Mouse (Mus musculus): ENCODE data around the gene Trappc2. TPM values are rescaled to one million over a fixed set of nuclear protein-coding genes. Genes with fewer than 3 reads are reported as not detected.

Trappc2 gene
- 20.3 and 25.9 TPM in 2 replicates for polyA plus RNA-seq (2015; fragmentation: Nextera tagmentation; extraction: Ambion mirVana)

DNA sequence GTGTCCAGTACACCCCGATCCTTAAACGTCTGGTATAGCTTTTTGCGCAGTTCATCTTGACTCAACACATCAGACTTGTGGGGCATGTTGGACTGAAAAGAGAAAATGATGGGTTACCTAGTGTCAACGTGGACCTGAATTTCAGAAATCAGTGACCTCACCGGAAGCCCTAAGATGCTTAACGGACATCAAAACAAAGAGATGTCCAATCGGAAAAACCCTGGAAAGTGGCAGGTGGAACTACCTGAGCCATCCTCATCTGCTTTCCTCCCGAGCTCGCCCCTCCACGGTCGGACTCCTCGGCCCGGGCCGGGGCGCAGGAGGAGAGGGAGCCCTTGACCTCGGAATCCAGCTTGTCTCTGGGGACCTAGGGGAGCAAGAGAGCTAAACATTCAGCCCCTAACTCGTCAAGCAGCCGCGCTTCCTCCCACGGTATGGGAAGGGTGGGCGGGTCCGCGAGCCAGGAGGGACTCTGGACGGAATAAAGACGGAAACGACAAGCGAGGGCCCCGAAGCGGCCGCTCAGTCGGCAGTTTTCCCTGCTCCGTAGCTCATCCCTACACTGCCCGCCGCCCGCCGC lies at the start of gene Trappc2:
Trappc2 (plus strand) TSS at position 539 of the 580 bp plus-strand sequence.
- H3K4me2 ChIP-seq = peak within 1 kb of the TSS; percentile 59
- WGBS = 29% methylated on average over 30 of the region's 36 CpGs
- H3K9ac ChIP-seq = peak within 1 kb of the TSS; percentile 80
- H3K27ac ChIP-seq = peak within 1 kb of the TSS; percentile 72
- H3K9me3 ChIP-seq = no peaks in the 10 kb centered on the region
- H3K27me3 ChIP-seq = peaks cover 67% of the 10 kb centered on the region
- H3K4me1 ChIP-seq = 0 out of 2 replicates have a peak, but pooled peaks cover 8% of the 10 kb centered on the region
- no peaks in the 10 kb centered on the region for H3K36me3 ChIP-seq
- H3K4me3 ChIP-seq = peak within 1 kb of the TSS; percentile 61
- ATAC-seq (ENCODE audit: insufficient number of reproducible peaks, insufficient read depth, low FRiP score, low TSS enrichment, low read depth) = peak; percentile 78

DNA sequence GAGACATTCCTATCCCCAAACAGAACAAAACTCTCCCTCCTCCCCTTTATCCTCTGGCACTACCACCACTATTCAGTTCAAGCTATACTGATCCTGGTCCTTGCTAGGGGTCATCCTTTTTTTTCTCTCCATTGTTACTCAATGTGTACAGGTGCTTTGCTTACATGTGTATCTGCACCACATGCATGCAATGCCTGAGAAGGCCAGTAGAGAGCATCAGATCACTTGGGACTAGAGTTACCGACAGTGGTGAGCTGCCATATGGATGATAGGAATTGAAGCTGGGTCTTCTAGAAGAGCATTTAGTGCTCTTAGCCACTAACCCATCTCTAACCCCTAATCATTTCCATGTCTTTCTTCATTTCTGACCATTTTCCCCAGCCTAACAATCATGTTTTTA lies 46.6 kb upstream of the Trappc2 start:
- no peak overlapping the region for H3K4me3 ChIP-seq
- 83% methylated on average over 1 of the region's 1 CpGs for WGBS
- H3K27ac ChIP-seq = no peak overlapping the region
- ATAC-seq (ENCODE audit: insufficient number of reproducible peaks, insufficient read depth, low FRiP score, low TSS enrichment, low read depth) = no peak
- H3K9ac ChIP-seq = no peak overlapping the region
- H3K27me3 ChIP-seq = peaks cover 19% of the 10 kb centered on the region
- H3K4me2 ChIP-seq = no peak overlapping the region
- no peaks in the 10 kb centered on the region for H3K9me3 ChIP-seq
- H3K36me3 ChIP-seq = 0 out of 2 replicates have a peak, but pooled peaks cover 4% of the 10 kb centered on the region
- no peaks in the 10 kb centered on the region for H3K4me1 ChIP-seq

DNA sequence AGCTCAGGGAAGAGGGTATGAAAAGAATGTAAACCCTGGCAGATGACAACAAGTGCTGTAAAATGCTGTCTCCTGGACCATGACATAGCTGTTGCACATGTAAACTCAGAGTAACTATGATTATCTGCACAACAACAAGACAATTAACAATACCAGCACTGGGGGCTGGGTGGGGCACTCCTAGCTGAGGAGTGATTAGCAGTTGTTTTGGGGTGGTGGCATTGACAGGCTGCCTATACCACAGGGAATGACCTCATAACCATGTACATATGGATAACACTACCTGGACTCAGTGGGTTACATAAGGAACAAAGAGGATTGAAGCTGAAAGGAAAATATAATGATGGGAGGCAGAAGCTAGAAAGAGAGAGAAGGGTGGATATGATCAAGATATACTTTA lies 32.5 kb upstream of the Trappc2 start:
- H3K9me3 ChIP-seq = no peaks in the 10 kb centered on the region
- no peak overlapping the region for H3K27ac ChIP-seq
- peaks cover 31% of the 10 kb centered on the region; the same call in 1 of the 2 replicates for H3K36me3 ChIP-seq
- no peaks in the 10 kb centered on the region for H3K4me1 ChIP-seq
- H3K9ac ChIP-seq = no peak overlapping the region
- H3K27me3 ChIP-seq = peaks cover 32% of the 10 kb centered on the region
- no peak for ATAC-seq (ENCODE audit: insufficient number of reproducible peaks, insufficient read depth, low FRiP score, low TSS enrichment, low read depth)
- H3K4me3 ChIP-seq = no peak overlapping the region
- H3K4me2 ChIP-seq = no peak overlapping the region

- peaks cover 4% of the 10 kb centered on the region; the same call in 1 of the 2 replicates for H3K36me3 ChIP-seq
- H3K27me3 ChIP-seq = 0 out of 2 replicates have a peak, but pooled peaks cover 2% of the 10 kb centered on the region
- 72% methylated on average over 6 of the region's 6 CpGs for WGBS
- H3K4me3 ChIP-seq = no peak overlapping the region
- no peak overlapping the region for H3K9ac ChIP-seq
- ATAC-seq (ENCODE audit: insufficient number of reproducible peaks, insufficient read depth, low FRiP score, low TSS enrichment, low read depth) = no peak
- H3K27ac ChIP-seq = no peak overlapping the region
- no peaks in the 10 kb centered on the region for H3K9me3 ChIP-seq
- no peak overlapping the region for H3K4me2 ChIP-seq
- no peaks in the 10 kb centered on the region for H3K4me1 ChIP-seq
These were observed 24.2 kb upstream of the Trappc2 start for GRCm38 (mm10) chrX:166416196-166416595.

DNA sequence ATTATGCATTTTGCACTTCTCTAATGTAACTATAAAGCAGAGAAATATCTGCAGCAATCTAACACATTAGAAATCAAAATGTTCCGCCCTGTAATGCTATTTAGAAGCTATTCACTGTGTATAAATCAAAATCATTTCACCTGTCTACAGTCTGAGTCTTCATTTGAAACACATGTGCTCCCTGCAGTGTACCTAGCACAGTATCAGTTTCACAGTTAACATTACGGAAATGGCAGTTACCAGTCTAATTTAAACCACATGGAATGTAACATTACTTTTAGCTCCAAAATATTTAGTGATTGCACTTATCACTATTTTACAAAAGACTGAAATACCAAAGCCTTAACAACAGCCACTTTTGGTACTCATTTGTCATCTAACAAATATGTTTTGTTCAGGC lies 5.6 kb upstream of the Trappc2 start:
- Histone ChIP-seq H3K9me3 (no peaks in the 10 kb centered on the region), H3K4me1 (0 out of 2 replicates have a peak, but pooled peaks cover 4% of the 10 kb centered on the region), H3K4me2 (no peak overlapping the region), H3K36me3 (no peaks in the 10 kb centered on the region), H3K9ac (no peak overlapping the region), H3K27ac (no peak overlapping the region), H3K27me3 (peaks cover 26% of the 10 kb centered on the region), H3K4me3 (no peak overlapping the region)
- 45% methylated on average over 2 of the region's 2 CpGs for WGBS
- ATAC-seq (ENCODE audit: insufficient number of reproducible peaks, insufficient read depth, low FRiP score, low TSS enrichment, low read depth) = no peak

GRCm38 (mm10) chrX:166440616-166441063 lies 266 bp downstream of the Trappc2 start, which contains the start of gene Ofd1:
Gene Ofd1, minus strand, starts transcription at chrX:166440704.
- H3K27ac ChIP-seq = peak within 1 kb of the TSS; percentile 72
- H3K27me3 ChIP-seq = peaks cover 72% of the 10 kb centered on the region
- 0 out of 2 replicates have a peak, but pooled peaks cover 8% of the 10 kb centered on the region for H3K4me1 ChIP-seq
- no peaks in the 10 kb centered on the region for H3K36me3 ChIP-seq
- no peaks in the 10 kb centered on the region for H3K9me3 ChIP-seq
- peak within 1 kb of the TSS; percentile 61 for H3K4me3 ChIP-seq
- WGBS = 20% methylated on average over 43 of the region's 44 CpGs
- peak within 1 kb of the TSS; percentile 59 for H3K4me2 ChIP-seq
- peak within 1 kb of the TSS; percentile 80 for H3K9ac ChIP-seq
- peak; percentile 95 for ATAC-seq (ENCODE audit: insufficient number of reproducible peaks, insufficient read depth, low FRiP score, low TSS enrichment, low read depth)

DNA sequence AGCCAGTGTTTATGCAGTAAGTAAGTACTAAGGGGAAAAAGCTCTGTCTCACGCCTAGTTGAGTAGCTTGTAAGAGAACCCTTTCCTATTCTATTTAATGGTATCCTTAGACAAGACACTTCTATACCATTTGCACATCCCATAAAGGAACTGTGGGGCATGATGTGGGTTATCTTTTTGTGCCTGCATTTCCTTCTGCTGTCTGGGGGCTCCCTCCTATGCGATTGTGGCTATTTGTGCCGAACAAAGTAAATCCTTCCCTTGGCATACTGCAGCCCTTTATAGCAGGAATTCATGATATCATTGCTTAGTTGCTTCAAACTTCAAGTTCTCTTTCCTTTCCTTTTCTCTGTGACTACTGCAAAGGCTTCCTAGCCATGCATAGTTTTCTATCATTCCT lies 4.2 kb downstream of the Trappc2 start:
- Histone ChIP-seq H3K4me2 (no peak overlapping the region), H3K9ac (no peak overlapping the region), H3K27ac (no peak overlapping the region), H3K36me3 (no peaks in the 10 kb centered on the region), H3K4me3 (no peak overlapping the region), H3K9me3 (no peaks in the 10 kb centered on the region), H3K4me1 (0 out of 2 replicates have a peak, but pooled peaks cover 7% of the 10 kb centered on the region), H3K27me3 (peaks cover 57% of the 10 kb centered on the region)
- no peak for ATAC-seq (ENCODE audit: insufficient number of reproducible peaks, insufficient read depth, low FRiP score, low TSS enrichment, low read depth)
- WGBS = 89% methylated on average over 3 of the region's 3 CpGs

- Histone ChIP-seq H3K4me3 (no peak overlapping the region), H3K4me2 (no peak overlapping the region), H3K9ac (no peak overlapping the region), H3K36me3 (peaks cover 29% of the 10 kb centered on the region), H3K27me3 (peaks cover 11% of the 10 kb centered on the region), H3K27ac (no peak overlapping the region), H3K9me3 (no peaks in the 10 kb centered on the region), H3K4me1 (no peaks in the 10 kb centered on the region)
- ATAC-seq (ENCODE audit: insufficient number of reproducible peaks, insufficient read depth, low FRiP score, low TSS enrichment, low read depth) = no peak
- WGBS = 84% methylated on average over 6 of the region's 6 CpGs
These were observed 13.2 kb downstream of the Trappc2 start for GRCm38 (mm10) chrX:166453532-166453931.

DNA sequence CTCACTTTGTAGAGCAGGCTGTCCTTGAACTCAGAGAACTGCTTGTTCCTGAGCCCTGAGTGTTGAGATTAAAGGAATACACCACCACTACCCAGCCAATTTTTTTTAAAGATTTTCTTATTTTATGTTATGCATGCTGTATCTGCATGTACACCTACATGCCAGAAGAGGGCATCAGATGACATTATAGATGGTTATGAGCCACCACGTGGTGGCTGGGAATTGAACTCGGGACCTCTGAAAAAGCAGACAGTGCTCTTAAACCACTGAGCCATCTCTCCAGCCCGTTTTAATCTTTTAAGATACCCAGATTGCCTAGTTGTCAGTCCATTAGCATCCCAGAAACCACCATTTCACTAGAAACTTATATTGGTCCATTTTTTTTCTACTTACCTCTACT lies 14.0 kb downstream of the Trappc2 start:
- Histone ChIP-seq H3K4me3 (no peak overlapping the region), H3K9me3 (no peaks in the 10 kb centered on the region), H3K4me2 (no peak overlapping the region), H3K36me3 (peaks cover 29% of the 10 kb centered on the region), H3K27me3 (peaks cover 6% of the 10 kb centered on the region), H3K4me1 (no peaks in the 10 kb centered on the region), H3K9ac (no peak overlapping the region), H3K27ac (no peak overlapping the region)
- WGBS = 76% methylated on average over 3 of the region's 3 CpGs
- no peak for ATAC-seq (ENCODE audit: insufficient number of reproducible peaks, insufficient read depth, low FRiP score, low TSS enrichment, low read depth)

DNA sequence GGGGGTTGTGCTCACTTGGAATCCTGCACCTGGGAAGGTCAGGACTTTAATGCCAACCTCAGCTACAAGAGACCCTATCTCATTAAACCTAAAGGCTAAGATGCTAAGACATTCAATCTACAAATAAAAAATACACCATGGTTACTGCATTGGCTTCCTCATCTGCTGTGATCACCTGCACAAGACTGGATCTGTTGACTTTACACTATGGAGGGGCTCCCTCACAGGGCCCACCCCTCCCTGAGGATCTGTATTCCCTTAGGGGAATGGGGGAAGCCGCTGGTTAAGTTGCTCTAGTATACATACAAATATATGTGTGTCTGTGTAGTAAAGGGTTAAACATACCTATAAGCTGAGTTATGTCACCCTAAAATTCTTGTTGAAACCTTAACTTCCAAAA lies 15.2 kb downstream of the Trappc2 start:
- Histone ChIP-seq H3K27ac (no peak overlapping the region), H3K27me3 (peaks cover 6% of the 10 kb centered on the region), H3K4me3 (no peak overlapping the region), H3K9ac (no peak overlapping the region), H3K4me1 (no peaks in the 10 kb centered on the region), H3K4me2 (no peak overlapping the region), H3K36me3 (peaks cover 27% of the 10 kb centered on the region), H3K9me3 (no peaks in the 10 kb centered on the region)
- WGBS = 76% methylated on average over 1 of the region's 1 CpGs
- no peak for ATAC-seq (ENCODE audit: insufficient number of reproducible peaks, insufficient read depth, low FRiP score, low TSS enrichment, low read depth)

- 94% methylated on average over 7 of the region's 7 CpGs for WGBS
- no peaks in the 10 kb centered on the region for H3K9me3 ChIP-seq
These were observed 27.9 kb downstream of the Trappc2 start for GRCm38 (mm10) chrX:166468321-166468720.

DNA sequence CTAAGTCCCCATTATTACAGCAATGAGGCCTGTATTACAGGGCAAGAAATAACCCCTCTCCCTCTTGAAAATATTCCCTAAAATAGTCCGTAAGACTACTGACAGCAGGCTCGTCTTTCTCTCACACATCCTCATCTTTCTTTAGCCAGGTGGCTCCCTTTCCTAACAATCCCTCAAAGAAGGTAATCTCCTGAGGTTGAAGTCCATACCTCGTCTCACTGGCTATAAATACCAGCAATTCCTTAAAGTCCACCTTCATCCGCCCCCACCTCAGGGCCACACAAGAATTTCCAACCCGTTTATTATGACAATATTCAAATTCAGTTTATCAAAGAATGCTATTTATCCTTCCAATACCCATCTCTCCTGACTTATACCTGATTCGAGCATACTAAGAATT lies 32.2 kb downstream of the Trappc2 start:
- H3K9ac ChIP-seq = no peak overlapping the region
- 0 out of 2 replicates have a peak, but pooled peaks cover 3% of the 10 kb centered on the region for H3K36me3 ChIP-seq
- H3K27me3 ChIP-seq = peaks cover 13% of the 10 kb centered on the region
- 83% methylated on average over 6 of the region's 6 CpGs for WGBS
- ATAC-seq (ENCODE audit: insufficient number of reproducible peaks, insufficient read depth, low FRiP score, low TSS enrichment, low read depth) = no peak
- H3K9me3 ChIP-seq = no peaks in the 10 kb centered on the region
- no peak overlapping the region for H3K4me3 ChIP-seq
- H3K27ac ChIP-seq = no peak overlapping the region
- H3K4me2 ChIP-seq = no peak overlapping the region
- H3K4me1 ChIP-seq = peaks cover 14% of the 10 kb centered on the region; the same call in 1 of the 2 replicates

More at GRCm38 (mm10) chrX:166468321-166468720, 27.9 kb downstream of the Trappc2 start:
- peaks cover 14% of the 10 kb centered on the region for H3K27me3 ChIP-seq
- no peaks in the 10 kb centered on the region for H3K4me1 ChIP-seq
- H3K27ac ChIP-seq = no peak overlapping the region
- H3K36me3 ChIP-seq = 0 out of 2 replicates have a peak, but pooled peaks cover 3% of the 10 kb centered on the region
- no peak overlapping the region for H3K9ac ChIP-seq
- H3K4me3 ChIP-seq = no peak overlapping the region
- H3K4me2 ChIP-seq = no peak overlapping the region
- no peak for ATAC-seq (ENCODE audit: insufficient number of reproducible peaks, insufficient read depth, low FRiP score, low TSS enrichment, low read depth)
